Mouse (Mus musculus) MEL (cell line): ENCODE measurements at regions not wholly inside any gene's neighbourhood (a gene's known extent, or its start where the extent isn't known, plus 50 kb on each side); places are given as distances from the start of the nearest gene placed in this dataset.

Experiments used
- CHD1 ChIP-seq: IDR thresholded peaks from 2 replicates; pipeline ENCODE4 v1.6.1; 2012; ENCODE audit warnings: low read depth, mild to moderate bottlenecking, inconsistent platforms, low read length, improper control_type of control experiment
- CHD2 ChIP-seq: IDR thresholded peaks from 2 replicates; pipeline ENCODE4 v1.6.1; 2011; ENCODE audit warnings: low read length, improper control_type of control experiment
- CTCF ChIP-seq, 3 experiments: IDR thresholded peaks in 2 of 3; conservative IDR thresholded peaks in 1 of 3; 2 replicates each; pipeline ENCODE4 v1.5.1; 2011 to 2012; ENCODE audit warnings: low read length in 3 of 3, low read depth in 2 of 3, mild to moderate bottlenecking in 2 of 3, improper control_type of control experiment in 1 of 3, inconsistent platforms in 1 of 3, mixed read lengths in 1 of 3, moderate library complexity in 1 of 3; ENCODE audit not compliant: control insufficient read depth in 1 of 3, insufficient read depth in 1 of 3, poor library complexity in 1 of 3, severe bottlenecking in 1 of 3
- ELF1 ChIP-seq: IDR thresholded peaks from 2 replicates; pipeline ENCODE4 v1.6.1; 2014; ENCODE audit warnings: low read depth, mild to moderate bottlenecking, inconsistent platforms, low read length, improper control_type of control experiment, moderate library complexity
- EP300 ChIP-seq, 2 experiments: IDR thresholded peaks; 2 replicates each; pipeline ENCODE4 v1.6.1; 2011; ENCODE audit warnings: improper control_type of control experiment in 2 of 2, low read length in 2 of 2, low read depth in 1 of 2, mild to moderate bottlenecking in 1 of 2
- GATA1 ChIP-seq: IDR thresholded peaks from 2 replicates; pipeline ENCODE4 v1.6.1; 2011; ENCODE audit warnings: low read depth, low read length, improper control_type of control experiment
- HCFC1 ChIP-seq: IDR thresholded peaks from 2 replicates; pipeline ENCODE4 v1.6.1; 2012; ENCODE audit warnings: low read depth, mild to moderate bottlenecking, inconsistent platforms, low read length, improper control_type of control experiment, moderate library complexity
- JUND ChIP-seq: IDR thresholded peaks from 2 replicates; pipeline ENCODE4 v1.6.1; 2011; ENCODE audit warnings: low read depth, mild to moderate bottlenecking, improper control_type of control experiment, low read length
- MEF2A ChIP-seq: IDR thresholded peaks from 2 replicates; pipeline ENCODE4 v1.6.1; 2014; ENCODE audit warnings: low read depth, mild to moderate bottlenecking, inconsistent platforms, low read length, improper control_type of control experiment; ENCODE audit not compliant: poor library complexity, insufficient replicate concordance, severe bottlenecking; ENCODE audit errors: extremely low read depth
- NELFE ChIP-seq: IDR thresholded peaks from 2 replicates; pipeline ENCODE4 v1.6.1; 2011; ENCODE audit warnings: low read depth, low read length, improper control_type of control experiment
- POLR2AphosphoS2 ChIP-seq: IDR thresholded peaks from 2 replicates; pipeline ENCODE4 v1.6.1; 2011; ENCODE audit warnings: low read length, improper control_type of control experiment
- SMC3 ChIP-seq: IDR thresholded peaks from 2 replicates; pipeline ENCODE4 v1.6.1; 2011; ENCODE audit warnings: low read depth, low read length, improper control_type of control experiment
- UBTF ChIP-seq: IDR thresholded peaks from 2 replicates; pipeline ENCODE4 v1.6.1; 2012; ENCODE audit warnings: low read depth, mild to moderate bottlenecking, inconsistent platforms, low read length, improper control_type of control experiment, moderate library complexity, borderline replicate concordance; ENCODE audit not compliant: insufficient read depth
- ZNF384 ChIP-seq: IDR thresholded peaks from 2 replicates; pipeline ENCODE4 v1.6.1; 2012; ENCODE audit warnings: low read depth, mild to moderate bottlenecking, inconsistent platforms, low read length, improper control_type of control experiment

DNA sequence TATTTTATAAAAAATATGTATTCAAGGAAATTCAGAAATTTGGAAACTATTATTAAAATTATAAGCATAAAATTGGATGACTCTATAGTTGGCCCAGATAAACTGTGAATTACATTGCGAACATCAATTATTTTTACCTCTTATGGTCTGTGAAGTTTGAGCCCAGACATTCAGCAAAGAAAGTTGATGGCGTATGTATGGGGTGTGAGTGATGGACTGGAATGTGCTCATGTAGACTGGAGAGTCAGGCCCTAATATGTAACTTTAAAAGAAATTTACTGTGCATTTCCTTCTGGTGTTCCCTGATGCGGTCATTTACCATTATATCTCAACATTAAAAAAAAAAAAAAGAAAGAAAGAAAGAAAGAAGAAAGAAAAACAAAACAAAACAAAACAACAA lies 592.1 kb downstream of the Bckdhb start:
- TF ChIP-seq CTCF (IDR thresholded peaks at IDR 0.05 in 2 of 3, conservative IDR thresholded peaks at IDR 0.05 in 1 of 3; ENCODE audit: control insufficient read depth in 1 of 3, insufficient read depth in 1 of 3, low read depth in 2 of 3, low read length in 3 of 3, poor library complexity in 1 of 3, severe bottlenecking in 1 of 3) (no peak), CHD1 (no peak), ZNF384 (no peak), POLR2AphosphoS2 (no peak), HCFC1 (no peak), CHD2 (no peak), JUND (no peak), MEF2A (no peak), EP300 (IDR thresholded peaks at IDR 0.05; ENCODE audit: low read depth in 1 of 2, low read length in 2 of 2) (no peak), NELFE (no peak), GATA1 (no peak), ELF1 (no peak), SMC3 (no peak), UBTF (no peak)
